Mouse (Mus musculus) CH12.LX (cell line): Measurements from ENCODE around the gene Cox8c. TPM values are rescaled to one million over a fixed set of nuclear protein-coding genes. Genes with fewer than 3 reads are reported as not detected.

Experiments
- DNase-seq: peaks from one replicate; pipeline ENCODE4 v3.0.0-alpha.2; 2013; ENCODE audit errors: extremely low read depth
- H3K27ac ChIP-seq: 2 replicates; pipeline ENCODE4 v1.5.1; 2012; ENCODE audit warnings: low read depth, mild to moderate bottlenecking, control low read depth, moderate library complexity; ENCODE audit not compliant: insufficient read depth
- H3K27me3 ChIP-seq: replicated peaks from 2 replicates; pipeline ENCODE3; 2012; ENCODE audit warnings: inconsistent platforms
- H3K36me3 ChIP-seq, 2 experiments: replicated peaks in 1 of 2; 2 replicates each; pipeline versions ENCODE3 to v1.6.1; 2012; ENCODE audit warnings: inconsistent platforms in 1 of 2, low read length in 1 of 2, mild to moderate bottlenecking in 1 of 2, mixed read lengths in 1 of 2, moderate library complexity in 1 of 2; ENCODE audit not compliant: control insufficient read depth in 1 of 2, insufficient read depth in 1 of 2
- H3K4me1 ChIP-seq, 2 experiments: 2 replicates each; pipeline ENCODE4 v1.6.1; 2012; ENCODE audit warnings: inconsistent platforms in 1 of 2, moderate library complexity in 1 of 2; ENCODE audit not compliant: insufficient read depth in 2 of 2, control insufficient read depth in 1 of 2
- H3K4me2 ChIP-seq: 2 replicates; pipeline ENCODE4 v1.6.1; 2012; ENCODE audit warnings: low read depth, mild to moderate bottlenecking, control low read depth; ENCODE audit not compliant: poor library complexity, insufficient read depth, severe bottlenecking
- H3K4me3 ChIP-seq, 3 experiments: fragments of 150-350 bp in 1 of 3; sonication (generic) in 1 of 3; replicated peaks in 1 of 3; 2 replicates each; pipeline versions ENCODE3 to v1.5.1; 2011 to 2012; ENCODE audit warnings: low read depth in 2 of 3, low read length in 2 of 3, mild to moderate bottlenecking in 2 of 3, moderate library complexity in 2 of 3, control low read depth in 1 of 3, improper control_type of control experiment in 1 of 3, inconsistent platforms in 1 of 3, mixed read lengths in 1 of 3; ENCODE audit not compliant: poor library complexity in 1 of 3
- H3K79me2 ChIP-seq: replicated peaks from 2 replicates; pipeline ENCODE4 v1.6.1; 2012; ENCODE audit warnings: mild to moderate bottlenecking, moderate library complexity; ENCODE audit not compliant: control insufficient read depth, poor library complexity, insufficient read depth, severe bottlenecking; ENCODE audit errors: extremely low read depth
- H3K9ac ChIP-seq: 2 replicates; pipeline ENCODE4 v1.6.1; 2012; ENCODE audit warnings: low read depth, mild to moderate bottlenecking, control low read depth, moderate library complexity; ENCODE audit not compliant: insufficient read depth
- H3K9me3 ChIP-seq: replicated peaks from 2 replicates; pipeline ENCODE3; 2012; ENCODE audit warnings: low read length, inconsistent platforms, mixed read lengths
- CHD1 ChIP-seq: IDR thresholded peaks from 2 replicates; pipeline ENCODE4 v1.6.1; 2012; ENCODE audit warnings: low read depth, low read length, improper control_type of control experiment, inconsistent platforms
- CHD2 ChIP-seq: IDR thresholded peaks from 2 replicates; pipeline ENCODE4 v1.6.1; 2011; ENCODE audit warnings: low read length, improper control_type of control experiment
- CTCF ChIP-seq, 2 experiments: IDR thresholded peaks in 1 of 2; conservative IDR thresholded peaks in 1 of 2; 2 replicates each; pipeline ENCODE4 v1.5.1; 2011 to 2012; ENCODE audit warnings: low read depth in 2 of 2, low read length in 2 of 2, improper control_type of control experiment in 1 of 2, inconsistent platforms in 1 of 2, mild to moderate bottlenecking in 1 of 2, moderate library complexity in 1 of 2
- E2F4 ChIP-seq: IDR thresholded peaks from 2 replicates; pipeline ENCODE4 v1.6.1; 2011; ENCODE audit warnings: low read depth, low read length, improper control_type of control experiment; ENCODE audit not compliant: insufficient replicate concordance
- ELF1 ChIP-seq: IDR thresholded peaks from 2 replicates; pipeline ENCODE4 v1.6.1; 2014; ENCODE audit warnings: low read depth, mild to moderate bottlenecking, inconsistent platforms, low read length, improper control_type of control experiment
- EP300 ChIP-seq: IDR thresholded peaks from 2 replicates; pipeline ENCODE4 v1.6.1; 2011; ENCODE audit warnings: low read length, improper control_type of control experiment
- GABPA ChIP-seq: IDR thresholded peaks from 2 replicates; pipeline ENCODE4 v1.6.1; 2012; ENCODE audit warnings: low read depth, low read length, improper control_type of control experiment, inconsistent platforms; ENCODE audit not compliant: insufficient replicate concordance
- HCFC1 ChIP-seq: IDR thresholded peaks from 2 replicates; pipeline ENCODE4 v1.6.1; 2012; ENCODE audit warnings: low read depth, mild to moderate bottlenecking, inconsistent platforms, low read length, improper control_type of control experiment
- JUND ChIP-seq: conservative IDR thresholded peaks from 2 replicates; pipeline ENCODE4 v1.6.1; 2011; ENCODE audit warnings: low read depth, low read length, improper control_type of control experiment
- KAT2A ChIP-seq: IDR thresholded peaks from 2 replicates; pipeline ENCODE4 v1.6.1; 2012; ENCODE audit warnings: low read length, improper control_type of control experiment, inconsistent platforms; ENCODE audit not compliant: insufficient replicate concordance
- MAZ ChIP-seq: IDR thresholded peaks from 2 replicates; pipeline ENCODE4 v1.6.1; 2012; ENCODE audit warnings: low read depth, mild to moderate bottlenecking, inconsistent platforms, low read length, improper control_type of control experiment, moderate library complexity
- MEF2A ChIP-seq: IDR thresholded peaks from 2 replicates; pipeline ENCODE4 v1.6.1; 2014; ENCODE audit warnings: low read depth, mild to moderate bottlenecking, inconsistent platforms, low read length, improper control_type of control experiment, borderline replicate concordance
- MYC ChIP-seq: IDR thresholded peaks from 2 replicates; pipeline ENCODE4 v1.6.1; 2011; ENCODE audit warnings: low read depth, mild to moderate bottlenecking, improper control_type of control experiment, low read length
- POLR2AphosphoS2 ChIP-seq: IDR thresholded peaks from 2 replicates; pipeline ENCODE4 v1.6.1; 2011; ENCODE audit warnings: low read depth, low read length, improper control_type of control experiment
- RAD21 ChIP-seq: IDR thresholded peaks from 2 replicates; pipeline ENCODE4 v1.6.1; 2011; ENCODE audit warnings: low read depth, mild to moderate bottlenecking, low read length, improper control_type of control experiment, moderate library complexity
- TBP ChIP-seq: conservative IDR thresholded peaks from 2 replicates; pipeline ENCODE4 v1.6.1; 2011; ENCODE audit warnings: low read depth, low read length, improper control_type of control experiment
- TCF12 ChIP-seq: IDR thresholded peaks from 2 replicates; pipeline ENCODE4 v1.6.1; 2014; ENCODE audit warnings: low read depth, mild to moderate bottlenecking, inconsistent platforms, low read length, improper control_type of control experiment
- UBTF ChIP-seq: IDR thresholded peaks from 2 replicates; pipeline ENCODE4 v1.6.1; 2012; ENCODE audit warnings: low read depth, mild to moderate bottlenecking, inconsistent platforms, low read length, improper control_type of control experiment, moderate library complexity
- USF1 ChIP-seq: IDR thresholded peaks from 2 replicates; pipeline ENCODE4 v1.6.1; 2014; ENCODE audit warnings: low read depth, mild to moderate bottlenecking, inconsistent platforms, low read length, improper control_type of control experiment
- ZMIZ1 ChIP-seq: IDR thresholded peaks from 2 replicates; pipeline ENCODE4 v1.6.1; 2012; ENCODE audit warnings: low read depth, mild to moderate bottlenecking, inconsistent platforms, low read length, improper control_type of control experiment
- dilution Hi-C: fragments of 300-500 bp; cut with MboI; formaldehyde crosslinking; loops from 2 replicates; pipeline ENCODE4 v1.14.3; 2020; ENCODE audit warnings: low sequenced_read_pairs; ENCODE audit not compliant: extremely low pct_unique_long_range_greater_than_20kb, extremely low pct_ligation_motif_present
- in situ Hi-C: fragments of 300-500 bp; cut with MboI; formaldehyde crosslinking; loops from 3 replicates; pipeline ENCODE4 v1.14.3; 2019; ENCODE audit warnings: low sequenced_read_pairs, low pct_ligation_motif_present, low pct_unique_long_range_greater_than_20kb, mixed read lengths
- polyA plus RNA-seq: library from polyadenylated mRNA; unstranded; fragments of >175 nt; gene quantifications from 2 replicates; pipeline ENCODE4 v1.2.1, GENCODE M21; 2012; ENCODE audit warnings: low read depth; ENCODE audit not compliant: insufficient read length
- total RNA-seq, 2 experiments: library from RNA; depleted of rRNA; stranded (reverse); fragments of 300-350 nt in 1 of 2; fragments of >200 nt in 1 of 2; gene quantifications; 2 replicates each; pipeline ENCODE4 v1.2.3; 2012 to 2014

Gene Cox8c
- total and polyA plus RNA-seq, 3 experiments: not detected

- 0 out of 2 replicates have a peak, but pooled peaks have one; percentile 24 for TF ChIP-seq HCFC1
- no peak for TF ChIP-seq POLR2AphosphoS2
- TF ChIP-seq CHD2: peak; percentile 29; the same call in 1 of the 2 replicates
- peak; percentile 60; the same call in 1 of the 2 replicates for TF ChIP-seq MAZ
- no peak for TF ChIP-seq MYC
- no peak for TF ChIP-seq JUND
- no peak for TF ChIP-seq KAT2A
- TF ChIP-seq TBP: no peak
- TF ChIP-seq USF1: peak; percentile 96
- no peak for TF ChIP-seq UBTF
- no peak for TF ChIP-seq ELF1
Observed at GRCm38 (mm10) chr12:102878031-102878823, 20.9 kb upstream of the Cox8c start, which contains the start of gene Btbd7 (continued).

- no peak overlapping the region for H3K27ac ChIP-seq
- DNase-seq: no peak
- H3K36me3 ChIP-seq: no peaks in the 10 kb centered on the region
- peaks cover 25% of the 10 kb centered on the region for H3K79me2 ChIP-seq
- peaks cover 8% of the 10 kb centered on the region for H3K27me3 ChIP-seq
- dilution Hi-C loops: no loop called here
- peaks cover 5 to 14% of the 10 kb centered on the region in 2 experiments for H3K4me1 ChIP-seq
- peak overlapping the region in 1 of 3 experiments; percentile 89 for H3K4me3 ChIP-seq
- 0 out of 2 replicates have a peak overlapping the region, but pooled peaks have one; percentile 54 for H3K9ac ChIP-seq
- TF ChIP-seq GABPA (no peak), MEF2A (no peak), CHD1 (no peak), CTCF (conservative IDR thresholded peaks at IDR 0.05 in 1 of 2, IDR thresholded peaks at IDR 0.05 in 1 of 2; ENCODE audit: low read depth in 2 of 2, low read length in 2 of 2) (no peak), JUND (no peak), E2F4 (no peak), TCF12 (no peak), ZMIZ1 (no peak), RAD21 (no peak), EP300 (no peak)
- TF ChIP-seq, all 38 proteins: peak for 0
- in situ Hi-C loops: loop anchor here (25.0 kb wide), 1 partner anchor 183 kb away; no protein-coding TSS in a partner anchor
- peak overlapping the region; percentile 59; the same call in 1 of the 2 replicates for H3K4me2 ChIP-seq
- H3K9me3 ChIP-seq: no peaks in the 10 kb centered on the region
Observed at GRCm38 (mm10) chr12:102878901-102879300, 20.2 kb upstream of the Cox8c start.
